Mouse (Mus musculus): Measurements from ENCODE around the gene Tut4. TPM values are rescaled to one million over a fixed set of nuclear protein-coding genes. Genes with fewer than 3 reads are reported as not detected.

The Tut4 gene
- total RNA-seq (2015; ENCODE audit: low replicate concordance) (11.1 and 13.1 TPM in 2 replicates), total RNA-seq (2017; ENCODE audit: low replicate concordance) (8.4 and 18.3 TPM in 2 replicates)

- ATAC-seq (replicated peaks; ENCODE audit: low FRiP score, poor library complexity, severe bottlenecking) = peak; percentile 64
Measured at GRCm38 (mm10) chr4:108459231-108460155, at the start of gene Tut4. Gene Tut4 (plus strand): TSS chr4:108459426.

- no peak for ATAC-seq (replicated peaks; ENCODE audit: low FRiP score, poor library complexity, severe bottlenecking)
Measured at GRCm38 (mm10) chr4:108424587-108424986, 34.6 kb upstream of the Tut4 start.

GRCm38 (mm10) chr4:108427719-108428340 lies 31.4 kb upstream of the Tut4 start:
- ATAC-seq (replicated peaks; ENCODE audit: low FRiP score, poor library complexity, severe bottlenecking) = no peak

- ATAC-seq (replicated peaks; ENCODE audit: low FRiP score, poor library complexity, severe bottlenecking) = no peak
Measured at GRCm38 (mm10) chr4:108428341-108428721, 30.9 kb upstream of the Tut4 start.

- ATAC-seq (replicated peaks; ENCODE audit: low FRiP score, poor library complexity, severe bottlenecking) = no peak
Measured at GRCm38 (mm10) chr4:108430656-108431560, 28.3 kb upstream of the Tut4 start.

GRCm38 (mm10) chr4:108431561-108431936 lies 27.7 kb upstream of the Tut4 start:
- ATAC-seq (replicated peaks; ENCODE audit: low FRiP score, poor library complexity, severe bottlenecking) = 0 out of 2 replicates have a peak, but pooled peaks have one; percentile 25

- ATAC-seq (replicated peaks; ENCODE audit: low FRiP score, poor library complexity, severe bottlenecking) = no peak
Measured at GRCm38 (mm10) chr4:108433341-108433740, 25.9 kb upstream of the Tut4 start.

GRCm38 (mm10) chr4:108434221-108434620 lies 25.0 kb upstream of the Tut4 start:
- no peak for ATAC-seq (replicated peaks; ENCODE audit: low FRiP score, poor library complexity, severe bottlenecking)

- no peak for ATAC-seq (replicated peaks; ENCODE audit: low FRiP score, poor library complexity, severe bottlenecking)
Measured at GRCm38 (mm10) chr4:108434781-108435180, 24.4 kb upstream of the Tut4 start.

- no peak for ATAC-seq (replicated peaks; ENCODE audit: low FRiP score, poor library complexity, severe bottlenecking)
Measured at GRCm38 (mm10) chr4:108435646-108436045, 23.6 kb upstream of the Tut4 start.

- no peak for ATAC-seq (replicated peaks; ENCODE audit: low FRiP score, poor library complexity, severe bottlenecking)
Measured at GRCm38 (mm10) chr4:108436225-108436624, 23.0 kb upstream of the Tut4 start.

- no peak for ATAC-seq (replicated peaks; ENCODE audit: low FRiP score, poor library complexity, severe bottlenecking)
Measured at GRCm38 (mm10) chr4:108438082-108438840, 21.0 kb upstream of the Tut4 start.

- no peak for ATAC-seq (replicated peaks; ENCODE audit: low FRiP score, poor library complexity, severe bottlenecking)
Measured at GRCm38 (mm10) chr4:108448091-108448490, 11.1 kb upstream of the Tut4 start.

GRCm38 (mm10) chr4:108456028-108456427 lies 3.2 kb upstream of the Tut4 start:
- no peak for ATAC-seq (replicated peaks; ENCODE audit: low FRiP score, poor library complexity, severe bottlenecking)

GRCm38 (mm10) chr4:108458201-108458741 lies 955 bp upstream of the Tut4 start:
- no peak for ATAC-seq (replicated peaks; ENCODE audit: low FRiP score, poor library complexity, severe bottlenecking)

GRCm38 (mm10) chr4:108460156-108460923 lies 1.1 kb downstream of the Tut4 start:
- peak; percentile 74 for ATAC-seq (replicated peaks; ENCODE audit: low FRiP score, poor library complexity, severe bottlenecking)

- no peak for ATAC-seq (replicated peaks; ENCODE audit: low FRiP score, poor library complexity, severe bottlenecking)
Measured at GRCm38 (mm10) chr4:108461262-108461903, 2.2 kb downstream of the Tut4 start.

- no peak for ATAC-seq (replicated peaks; ENCODE audit: low FRiP score, poor library complexity, severe bottlenecking)
Measured at GRCm38 (mm10) chr4:108473586-108473985, 14.4 kb downstream of the Tut4 start.
